Mouse (Mus musculus) stomach, embryonic 14.5 days (tissue): Measurements from ENCODE around the gene Lingo1. TPM values are rescaled to one million over a fixed set of nuclear protein-coding genes. Genes with fewer than 3 reads are reported as not detected.

Experiments
- ATAC-seq: fragments of 200-750 bp; cut with Nextera tagmentation; 2 replicates; pipeline ENCODE4 v1.8.0; 2017; ENCODE audit warnings: low read depth, moderate TSS enrichment; ENCODE audit not compliant: insufficient number of reproducible peaks, insufficient read depth, low FRiP score
- H3K27ac ChIP-seq: fragments of 300-500 bp; sonication (generic); 2 replicates; pipeline ENCODE4 v1.5.1; 2014; ENCODE audit warnings: mild to moderate bottlenecking, low read length, moderate library complexity, mixed read lengths
- H3K27me3 ChIP-seq: fragments of 300-500 bp; sonication (generic); 2 replicates; pipeline ENCODE4 v1.6.1; 2014; ENCODE audit warnings: low read length, control low read depth, mixed read lengths; ENCODE audit not compliant: control insufficient read depth, insufficient read depth
- H3K36me3 ChIP-seq: fragments of 300-500 bp; sonication (generic); 2 replicates; pipeline ENCODE4 v1.6.1; 2014; ENCODE audit warnings: mild to moderate bottlenecking, control low read depth, low read length, moderate library complexity, mixed read lengths; ENCODE audit not compliant: control insufficient read depth, insufficient read depth
- H3K4me1 ChIP-seq: fragments of 300-500 bp; sonication (generic); 2 replicates; pipeline ENCODE4 v1.6.1; 2014; ENCODE audit warnings: low read length, control low read depth, mixed read lengths; ENCODE audit not compliant: control insufficient read depth, insufficient read depth
- H3K4me2 ChIP-seq: fragments of 300-500 bp; sonication (generic); replicated peaks from 2 replicates; pipeline ENCODE4 v1.6.1; 2014; ENCODE audit warnings: low read depth, low read length, control low read depth
- H3K4me3 ChIP-seq: fragments of 300-500 bp; sonication (generic); 2 replicates; pipeline ENCODE4 v1.5.1; 2014; ENCODE audit warnings: low read depth, low read length, control low read depth
- H3K9ac ChIP-seq: fragments of 300-500 bp; sonication (generic); replicated peaks from 2 replicates; pipeline ENCODE4 v1.6.1; 2014; ENCODE audit warnings: low read depth, mild to moderate bottlenecking, control low read depth, low read length, moderate library complexity, mixed read lengths
- H3K9me3 ChIP-seq: fragments of 300-500 bp; sonication (generic); 2 replicates; pipeline ENCODE4 v1.6.1; 2016; ENCODE audit warnings: low read depth, low read length, control low read depth; ENCODE audit not compliant: control insufficient read depth
- WGBS: fragments of 180-500 bp; shearing (Covaris S2); extraction: QIAGEN DNeasy Blood & Tissue Kit; methylation state at CpG from one replicate; pipeline ENCODE4 v1.1.7; 2014; 5-methylcytosine and 5-hydroxymethylcytosine counted together
- polyA plus RNA-seq: library from polyadenylated mRNA; unstranded; fragments of >200 nt; fragmentation: Nextera tagmentation; extraction: Ambion mirVana; gene quantifications from 2 replicates; pipeline ENCODE4 v1.2.1, GENCODE M21; 2014

Lingo1 gene
- polyA plus RNA-seq, 1 experiment from 2014 or later, result 3.0 TPM

DNA sequence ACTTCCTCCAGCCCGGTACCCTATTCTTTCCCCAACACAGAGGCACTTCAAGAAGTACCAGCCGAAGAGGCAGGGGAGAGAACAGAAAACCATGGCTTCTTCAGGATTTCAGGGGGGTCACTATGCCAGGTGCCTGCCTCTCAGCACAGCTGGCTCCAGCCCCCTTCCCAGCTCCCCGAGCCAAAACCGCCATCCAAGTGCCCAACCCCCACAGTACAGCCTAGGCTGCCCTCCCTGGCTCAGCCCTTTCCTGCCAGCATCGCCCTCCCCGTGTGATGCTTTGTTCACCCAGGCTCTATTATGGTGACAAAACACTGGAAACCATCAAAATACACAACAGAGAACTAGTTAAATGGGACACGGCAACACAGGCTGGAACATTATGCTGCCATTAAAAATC, 22.6 kb downstream of the Lingo1 start:
- H3K9ac ChIP-seq, result no peak overlapping the region
- no peak for ATAC-seq
- no peak overlapping the region for H3K4me3 ChIP-seq
- H3K4me2 ChIP-seq, result no peak overlapping the region
- H3K4me1 ChIP-seq, result no peaks in the 10 kb centered on the region
- no peak overlapping the region for H3K27ac ChIP-seq
- no peaks in the 10 kb centered on the region for H3K9me3 ChIP-seq
- H3K27me3 ChIP-seq, result no peaks in the 10 kb centered on the region
- WGBS, result 81% methylated on average over 7 of the region's 7 CpGs
- no peaks in the 10 kb centered on the region for H3K36me3 ChIP-seq

DNA sequence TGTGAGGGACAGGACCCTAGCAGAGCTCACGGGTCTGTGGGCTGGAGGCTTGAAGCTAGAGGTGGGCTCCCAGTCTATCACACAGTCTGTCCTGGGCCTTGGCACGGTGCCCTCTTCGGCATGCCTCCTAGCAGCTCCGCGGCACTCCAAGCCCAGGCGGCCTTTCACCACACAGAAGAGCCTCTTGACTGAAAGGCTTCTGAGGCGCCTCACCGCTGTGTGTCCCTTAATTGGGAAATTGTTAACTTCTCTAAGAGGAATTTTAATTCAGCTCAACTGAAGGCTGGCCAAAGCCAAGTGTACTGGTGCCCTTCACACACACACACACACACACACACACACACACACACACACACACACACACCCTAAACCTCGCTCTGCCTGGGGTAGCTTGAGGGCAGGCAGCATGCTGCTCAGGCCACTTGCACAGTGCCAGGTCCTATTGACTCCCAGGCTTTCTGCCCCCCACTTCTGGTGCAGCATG, 28.6 kb downstream of the Lingo1 start:
- no peaks in the 10 kb centered on the region for H3K27me3 ChIP-seq
- no peaks in the 10 kb centered on the region for H3K36me3 ChIP-seq
- H3K4me1 ChIP-seq, result peaks cover 11% of the 10 kb centered on the region
- H3K4me2 ChIP-seq, result no peak overlapping the region
- no peak overlapping the region for H3K27ac ChIP-seq
- no peak overlapping the region for H3K9ac ChIP-seq
- H3K4me3 ChIP-seq, result no peak overlapping the region
- no peaks in the 10 kb centered on the region for H3K9me3 ChIP-seq
- WGBS, result 65% methylated on average over 9 of the region's 9 CpGs
- no peak for ATAC-seq

DNA sequence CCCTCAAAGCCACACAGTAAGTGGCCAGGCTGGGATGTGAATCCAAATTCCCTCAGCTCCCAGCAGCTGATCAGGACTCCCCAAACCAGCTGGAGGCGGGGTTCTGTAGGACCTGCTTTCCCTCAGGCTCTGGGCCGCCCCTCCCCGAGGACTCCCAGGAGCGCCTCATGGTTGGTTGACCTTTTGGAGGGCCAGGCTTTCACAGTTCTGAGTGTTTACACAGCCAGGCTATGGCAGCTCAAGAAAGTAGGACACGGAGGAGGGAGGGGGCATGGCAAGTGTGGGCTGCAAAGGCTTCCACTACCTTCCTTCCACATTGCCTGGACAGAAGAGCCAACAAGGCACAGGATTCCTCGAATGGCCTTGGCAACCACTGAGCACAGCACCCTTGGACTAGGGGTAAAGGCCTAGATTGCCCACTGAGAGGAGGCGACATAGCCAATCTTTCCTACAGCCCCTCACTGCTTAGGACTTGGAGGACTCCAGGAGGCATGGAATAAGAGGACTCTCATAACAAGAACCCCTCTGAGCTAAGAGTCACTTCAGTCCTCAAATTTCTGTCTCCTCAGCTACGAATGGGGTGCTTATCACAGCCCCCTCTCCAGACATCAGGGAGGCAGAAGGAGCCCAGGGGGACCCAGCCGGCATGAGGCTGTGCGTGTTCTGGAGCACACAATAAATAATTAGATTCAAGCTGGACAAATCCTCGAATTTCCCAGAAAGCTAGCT, 29.5 kb downstream of the Lingo1 start:
- Histone ChIP-seq H3K27ac (no peak overlapping the region), H3K4me2 (no peak overlapping the region)
- ATAC-seq, result peak; percentile 71

DNA sequence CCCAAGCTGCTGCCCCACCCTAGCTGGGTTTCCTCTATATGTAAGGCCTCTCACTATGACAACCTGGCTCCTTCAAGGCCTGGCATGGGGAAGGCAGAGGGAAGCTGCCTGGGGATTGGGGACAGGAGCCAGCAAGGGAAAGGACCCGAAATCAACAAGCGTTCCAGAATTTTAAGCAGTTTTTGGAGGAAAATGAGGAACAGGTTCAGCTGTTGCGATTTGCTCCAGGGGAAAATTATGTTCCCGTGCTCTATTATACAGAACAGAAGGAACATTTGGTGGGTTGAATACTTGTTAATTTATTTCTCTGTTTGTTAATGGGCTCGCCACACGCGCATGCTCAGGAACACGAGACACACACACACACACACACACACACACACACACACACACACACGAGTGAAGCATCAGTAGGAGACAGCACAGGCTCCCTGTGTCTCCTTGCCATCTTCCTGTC, 34.1 kb downstream of the Lingo1 start:
- H3K27ac ChIP-seq, result no peak overlapping the region
- 83% methylated on average over 9 of the region's 9 CpGs for WGBS
- ATAC-seq, result no peak

More for the DNA sequence above, 29.5 kb downstream of the Lingo1 start:
- no peaks in the 10 kb centered on the region for H3K9me3 ChIP-seq
- H3K9ac ChIP-seq, result no peak overlapping the region
- H3K4me3 ChIP-seq, result no peak overlapping the region
- WGBS, result 35% methylated on average over 11 of the region's 11 CpGs
- H3K27me3 ChIP-seq, result no peaks in the 10 kb centered on the region
- H3K4me1 ChIP-seq, result peaks cover 11% of the 10 kb centered on the region
- no peaks in the 10 kb centered on the region for H3K36me3 ChIP-seq

DNA sequence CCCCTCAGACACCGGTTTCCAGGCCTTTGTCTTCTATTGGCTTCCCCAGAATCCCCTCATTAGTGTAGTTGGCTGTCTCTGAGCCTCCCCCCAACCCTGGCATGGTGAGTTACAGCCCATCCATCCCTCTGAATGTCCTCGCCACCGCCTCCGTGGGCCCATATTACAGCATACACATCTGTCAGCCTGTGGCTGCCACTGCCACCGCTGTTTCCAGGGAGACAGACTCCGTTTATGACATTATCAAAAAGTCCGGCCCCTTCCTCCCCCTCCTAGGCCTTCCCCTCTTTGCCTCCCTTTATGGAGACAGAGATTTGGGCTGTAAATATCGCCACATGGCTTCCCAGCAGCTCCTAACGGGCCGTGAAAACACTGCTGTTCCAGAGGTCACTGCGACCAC, 38.5 kb downstream of the Lingo1 start:
- 32% methylated on average over 11 of the region's 11 CpGs for WGBS
- Histone ChIP-seq H3K9ac (no peak overlapping the region), H3K4me3 (no peak overlapping the region), H3K4me1 (no peaks in the 10 kb centered on the region), H3K27ac (no peak overlapping the region), H3K36me3 (no peaks in the 10 kb centered on the region), H3K4me2 (no peak overlapping the region), H3K27me3 (no peaks in the 10 kb centered on the region), H3K9me3 (no peaks in the 10 kb centered on the region)
- ATAC-seq, result no peak

More for the DNA sequence above, 34.1 kb downstream of the Lingo1 start:
- Histone ChIP-seq H3K27me3 (no peaks in the 10 kb centered on the region), H3K9ac (no peak overlapping the region), H3K36me3 (no peaks in the 10 kb centered on the region), H3K4me3 (no peak overlapping the region), H3K4me2 (no peak overlapping the region), H3K4me1 (peaks cover 11% of the 10 kb centered on the region), H3K9me3 (no peaks in the 10 kb centered on the region)

DNA sequence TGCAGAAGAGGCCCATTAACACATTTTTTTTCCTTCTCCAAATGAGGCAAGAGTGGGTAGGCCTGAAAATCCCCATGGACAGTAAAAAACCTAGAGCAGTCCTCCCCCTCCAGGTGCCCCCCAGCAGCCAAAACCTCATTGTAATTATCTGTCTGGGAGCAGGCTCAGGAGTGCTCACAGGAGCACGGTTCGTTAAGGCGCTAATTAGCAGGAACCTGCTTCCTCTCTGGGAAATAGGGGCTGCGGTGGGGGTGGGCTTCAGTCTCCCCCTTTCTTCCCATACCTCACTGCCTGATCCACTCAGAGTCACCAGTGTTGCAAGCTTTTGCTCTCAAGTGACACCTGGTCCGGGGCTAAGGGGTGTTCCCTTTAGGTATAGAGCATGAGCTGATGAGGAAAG, 41.1 kb downstream of the Lingo1 start:
- Histone ChIP-seq H3K4me2 (no peak overlapping the region), H3K36me3 (no peaks in the 10 kb centered on the region), H3K9me3 (no peaks in the 10 kb centered on the region), H3K4me3 (no peak overlapping the region), H3K27me3 (no peaks in the 10 kb centered on the region), H3K4me1 (no peaks in the 10 kb centered on the region), H3K27ac (no peak overlapping the region), H3K9ac (no peak overlapping the region)
- ATAC-seq, result no peak
- 85% methylated on average over 5 of the region's 5 CpGs for WGBS

DNA sequence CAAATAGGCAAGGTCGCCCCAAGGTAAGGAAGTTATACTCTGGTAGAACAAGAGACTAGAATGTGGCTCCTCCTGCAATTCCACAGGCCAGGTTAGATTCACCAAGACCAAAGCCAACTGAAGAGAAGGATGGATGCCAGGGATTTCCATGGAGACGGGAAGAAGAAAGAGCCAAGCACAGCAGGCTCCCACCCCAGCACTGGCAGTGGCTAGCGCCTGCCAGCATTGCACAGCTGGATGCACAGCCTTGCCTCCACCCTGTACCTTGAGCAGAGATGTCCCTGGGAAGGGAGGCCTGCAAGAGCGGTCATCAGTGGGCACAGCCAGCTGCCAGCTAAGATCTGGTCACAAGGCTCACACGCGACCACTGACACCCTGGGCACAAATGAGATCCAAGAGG, 42.9 kb downstream of the Lingo1 start:
- 83% methylated on average over 6 of the region's 6 CpGs for WGBS
- no peak overlapping the region for H3K4me2 ChIP-seq
- H3K9ac ChIP-seq, result no peak overlapping the region
- no peaks in the 10 kb centered on the region for H3K9me3 ChIP-seq
- H3K27ac ChIP-seq, result no peak overlapping the region
- ATAC-seq, result no peak
- no peak overlapping the region for H3K4me3 ChIP-seq
- no peaks in the 10 kb centered on the region for H3K27me3 ChIP-seq
- no peaks in the 10 kb centered on the region for H3K4me1 ChIP-seq
- no peaks in the 10 kb centered on the region for H3K36me3 ChIP-seq

DNA sequence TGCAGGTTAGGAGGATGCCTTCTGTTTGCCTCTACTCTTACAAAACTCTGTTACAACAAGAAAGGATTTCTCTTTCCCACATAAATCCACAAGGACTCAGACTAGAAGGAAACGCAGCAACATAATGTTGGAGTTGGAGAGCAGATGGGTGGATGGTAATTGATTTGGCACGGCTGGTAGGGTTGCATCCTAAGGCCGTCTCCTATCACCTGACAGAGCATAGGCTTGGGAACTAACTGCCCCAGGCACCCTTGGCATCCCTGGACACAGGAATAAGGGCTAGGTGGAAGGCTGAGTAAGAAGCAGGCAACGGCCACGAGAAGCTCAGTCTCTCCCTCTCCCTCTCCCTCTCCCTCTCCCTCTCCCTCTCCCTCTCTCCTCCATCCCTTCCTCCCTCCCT, 48.2 kb downstream of the Lingo1 start:
- 71% methylated on average over 5 of the region's 5 CpGs for WGBS
- Histone ChIP-seq H3K9me3 (no peaks in the 10 kb centered on the region), H3K9ac (no peak overlapping the region), H3K36me3 (no peaks in the 10 kb centered on the region), H3K4me1 (no peaks in the 10 kb centered on the region), H3K4me2 (no peak overlapping the region), H3K4me3 (no peak overlapping the region), H3K27ac (no peak overlapping the region), H3K27me3 (no peaks in the 10 kb centered on the region)
- no peak for ATAC-seq

DNA sequence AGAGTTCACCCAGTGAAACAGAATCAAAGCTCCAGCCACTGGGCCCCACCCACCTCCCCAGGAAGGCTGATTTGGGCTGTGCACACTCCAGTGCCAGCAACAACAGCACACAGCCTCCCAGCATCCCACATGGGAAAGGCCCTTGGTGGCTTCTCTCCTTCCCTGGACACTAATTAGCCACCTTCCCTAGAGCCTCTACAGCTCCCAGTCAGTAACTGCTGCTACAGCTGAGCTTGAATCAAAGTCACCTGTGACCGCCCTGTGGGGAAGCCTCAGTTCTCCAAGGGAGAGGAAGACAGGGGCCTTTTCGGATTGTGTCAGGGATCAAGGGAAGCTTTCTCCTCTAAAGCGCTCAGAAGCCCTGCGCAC, 49.4 kb downstream of the Lingo1 start:
- Histone ChIP-seq H3K9ac (no peak overlapping the region), H3K9me3 (no peaks in the 10 kb centered on the region), H3K4me1 (no peaks in the 10 kb centered on the region), H3K36me3 (no peaks in the 10 kb centered on the region), H3K4me2 (no peak overlapping the region), H3K27ac (no peak overlapping the region), H3K4me3 (no peak overlapping the region), H3K27me3 (no peaks in the 10 kb centered on the region)
- ATAC-seq, result no peak
- 67% methylated on average over 4 of the region's 4 CpGs for WGBS
